Mouse (Mus musculus) intestine, embryonic 15.5 days (tissue): ENCODE measurements around the gene Cela3a. TPM values are rescaled to one million over a fixed set of nuclear protein-coding genes. Genes with fewer than 3 reads are reported as not detected.
A peak's percentile ranks its signal among the peaks of the same experiment; 100 is the strongest.

Source experiments
- ATAC-seq: fragments of 200-750 bp; cut with Nextera tagmentation; 2 replicates; pipeline ENCODE4 v1.8.0; 2017; ENCODE audit warnings: moderate TSS enrichment, moderate library complexity
- H3K27ac ChIP-seq: fragments of 300-500 bp; sonication (generic); 2 replicates; pipeline ENCODE4 v1.5.1; 2015; ENCODE audit warnings: mild to moderate bottlenecking, inconsistent platforms
- H3K27me3 ChIP-seq: fragments of 300-500 bp; sonication (generic); replicated peaks from 2 replicates; pipeline ENCODE4 v1.6.1; 2015; ENCODE audit warnings: inconsistent platforms
- H3K36me3 ChIP-seq: fragments of 300-500 bp; sonication (generic); 2 replicates; pipeline ENCODE4 v1.6.1; 2015; ENCODE audit warnings: inconsistent platforms
- H3K4me1 ChIP-seq: fragments of 300-500 bp; sonication (generic); replicated peaks from 2 replicates; pipeline ENCODE4 v1.6.1; 2015; ENCODE audit warnings: inconsistent platforms
- H3K4me2 ChIP-seq: fragments of 300-500 bp; sonication (generic); replicated peaks from 2 replicates; pipeline ENCODE4 v1.6.1; 2015; ENCODE audit warnings: mild to moderate bottlenecking, inconsistent platforms
- H3K4me3 ChIP-seq: fragments of 300-500 bp; sonication (generic); replicated peaks from 2 replicates; pipeline ENCODE4 v1.5.1; 2015; ENCODE audit warnings: inconsistent platforms
- H3K9ac ChIP-seq: fragments of 300-500 bp; sonication (generic); 2 replicates; pipeline ENCODE4 v1.6.1; 2015; ENCODE audit warnings: inconsistent platforms
- H3K9me3 ChIP-seq: fragments of 300-500 bp; sonication (generic); 2 replicates; pipeline ENCODE4 v1.6.1; 2016; ENCODE audit warnings: inconsistent platforms
- WGBS: fragments of 180-500 bp; shearing (Covaris S2); methylation state at CpG from one replicate; pipeline ENCODE4 v1.1.7; 2015; 5-methylcytosine and 5-hydroxymethylcytosine counted together
- polyA plus RNA-seq: library from polyadenylated mRNA; unstranded; fragments of >200 nt; fragmentation: Nextera tagmentation; extraction: Ambion mirVana; gene quantifications from 2 replicates; pipeline ENCODE4 v1.2.1, GENCODE M21; 2015

Cela3a gene
- polyA plus RNA-seq, 1 experiment from 2014 or later, result not detected

DNA sequence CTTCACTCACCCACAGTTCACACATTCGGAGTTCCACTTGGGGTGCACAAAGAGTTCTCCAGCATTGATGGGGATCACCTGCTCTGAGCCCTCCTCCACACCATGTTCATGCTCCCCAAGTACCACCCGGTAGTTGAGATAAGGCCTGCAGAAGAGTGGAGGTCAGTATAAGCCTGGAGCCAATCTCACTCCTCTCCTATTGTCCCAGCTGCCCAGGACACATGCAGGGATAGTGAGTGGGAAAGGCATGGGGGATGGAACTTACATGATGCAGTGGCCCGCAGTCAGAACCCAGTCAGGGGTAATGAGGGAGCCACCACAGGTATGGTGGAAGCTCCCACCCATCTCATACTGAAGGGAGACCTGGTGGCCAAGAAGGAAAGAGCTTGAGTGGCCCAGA is 4.0 kb downstream of the Cela3a start:
- WGBS, result 82% methylated on average over 3 of the region's 3 CpGs
- Histone ChIP-seq H3K36me3 (no peaks in the 10 kb centered on the region), H3K27me3 (no peaks in the 10 kb centered on the region), H3K27ac (no peak overlapping the region), H3K4me3 (no peak overlapping the region), H3K9me3 (no peaks in the 10 kb centered on the region), H3K9ac (no peak overlapping the region), H3K4me1 (no peaks in the 10 kb centered on the region), H3K4me2 (no peak overlapping the region)
- no peak for ATAC-seq

DNA sequence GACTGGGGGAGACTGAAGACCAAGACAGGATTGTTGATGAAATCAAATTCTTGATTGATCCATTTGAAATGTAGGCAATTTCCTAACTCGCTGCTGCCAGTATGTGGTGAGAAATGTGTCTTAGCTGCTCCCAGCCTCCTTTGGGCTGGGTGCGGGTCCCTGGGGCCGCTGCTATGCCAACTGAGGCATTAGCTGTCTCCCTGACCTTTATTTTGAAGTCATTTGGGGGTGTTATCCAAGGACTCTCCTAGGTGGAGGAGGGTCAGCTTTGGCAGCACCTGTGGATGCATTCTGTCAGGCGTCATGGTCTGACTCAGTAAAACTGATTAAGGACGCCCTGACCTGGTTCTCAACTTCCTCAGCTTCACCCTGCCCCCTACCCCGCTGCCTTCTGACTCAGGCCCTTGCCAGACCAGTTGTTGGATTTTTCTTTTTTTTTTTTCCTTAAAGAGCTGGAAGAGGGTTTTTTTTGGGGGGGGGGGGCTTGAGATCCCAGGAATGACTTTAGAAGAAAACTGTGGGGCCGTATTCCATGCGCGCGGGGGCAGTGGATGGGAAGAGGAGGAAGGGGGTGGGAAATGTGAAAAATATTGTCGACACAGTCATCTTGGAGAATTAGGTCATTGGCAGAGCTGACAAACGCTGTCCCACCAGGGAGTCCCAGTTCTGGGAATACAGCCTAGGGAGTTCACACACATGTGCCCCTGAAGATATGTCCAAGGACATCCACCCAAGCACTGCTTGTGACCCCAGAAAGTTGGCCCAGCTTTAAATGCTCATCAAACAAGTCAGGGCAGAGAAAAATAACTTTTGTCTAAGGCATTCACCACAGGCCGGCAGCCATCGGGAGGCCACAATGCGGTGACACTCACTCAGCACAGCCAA is 12.7 kb downstream of the Cela3a start:
- H3K27ac ChIP-seq, result no peak overlapping the region
- no peak overlapping the region for H3K4me3 ChIP-seq
- no peaks in the 10 kb centered on the region for H3K27me3 ChIP-seq
- WGBS, result 77% methylated on average over 15 of the region's 15 CpGs
- ATAC-seq, result no peak
- H3K36me3 ChIP-seq, result no peaks in the 10 kb centered on the region
- no peaks in the 10 kb centered on the region for H3K4me1 ChIP-seq
- H3K9me3 ChIP-seq, result no peaks in the 10 kb centered on the region
- no peak overlapping the region for H3K4me2 ChIP-seq
- H3K9ac ChIP-seq, result no peak overlapping the region

DNA sequence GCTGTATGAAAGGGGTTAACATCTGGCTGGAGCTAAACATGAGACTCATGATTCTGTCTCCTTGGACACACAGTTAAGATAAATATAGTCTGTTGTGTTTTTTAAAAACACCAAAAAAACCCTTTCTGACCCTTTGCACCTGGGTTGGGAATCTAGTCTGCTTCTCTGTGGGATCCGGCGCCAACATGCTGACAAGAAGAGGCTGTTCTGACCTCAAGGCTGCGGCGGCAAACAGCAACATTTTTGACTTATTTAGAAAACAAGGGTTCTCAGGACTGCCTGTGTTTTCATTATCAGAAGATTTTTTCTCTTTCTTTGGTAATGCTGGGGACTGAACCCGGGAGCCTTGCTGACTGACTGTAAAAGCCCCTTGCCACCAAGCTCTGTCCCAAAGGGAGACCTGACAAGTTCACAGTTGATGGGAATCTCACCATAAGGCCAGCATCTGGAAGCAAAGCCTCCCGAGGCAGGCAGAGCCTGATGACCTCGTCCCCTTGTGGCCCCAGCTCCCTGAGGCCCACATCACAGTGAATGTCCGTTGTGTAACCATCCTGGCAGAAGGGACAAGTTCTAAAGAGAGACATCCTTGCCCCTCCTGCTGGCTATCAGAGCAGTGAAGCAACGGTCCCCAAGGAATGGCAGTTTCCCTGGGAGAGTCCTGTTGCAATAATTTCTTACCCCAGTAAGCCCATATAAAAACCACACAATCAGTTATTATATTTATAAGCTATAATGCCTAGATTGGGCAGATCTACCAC is 16.0 kb downstream of the Cela3a start:
- Histone ChIP-seq H3K4me2 (no peak overlapping the region), H3K36me3 (no peaks in the 10 kb centered on the region), H3K27ac (no peak overlapping the region), H3K4me1 (no peaks in the 10 kb centered on the region; the same call in 1 of the 2 replicates), H3K4me3 (no peak overlapping the region), H3K27me3 (no peaks in the 10 kb centered on the region), H3K9me3 (no peaks in the 10 kb centered on the region), H3K9ac (no peak overlapping the region)
- no peak for ATAC-seq
- WGBS, result 52% methylated on average over 9 of the region's 9 CpGs

DNA sequence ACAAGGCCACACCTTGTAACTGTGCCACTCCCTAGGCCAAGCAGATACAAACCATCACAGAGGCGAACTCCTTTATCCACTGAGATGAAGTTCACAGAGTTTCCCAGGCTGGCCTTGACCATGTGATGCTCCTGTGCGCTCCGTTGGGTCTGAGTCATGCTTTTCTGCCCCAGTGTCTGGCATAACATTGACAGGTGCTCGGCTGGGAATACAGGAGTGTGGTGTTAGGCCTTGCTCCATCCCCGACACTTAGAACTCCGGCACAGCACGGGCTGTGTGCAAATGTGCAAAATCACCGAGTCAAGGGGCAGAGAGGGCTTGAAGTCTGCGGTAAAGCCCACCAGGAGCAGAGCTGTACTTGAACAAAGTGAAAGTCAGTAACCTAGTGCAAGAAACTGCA is 16.7 kb downstream of the Cela3a start:
- Histone ChIP-seq H3K9ac (no peak overlapping the region), H3K9me3 (no peaks in the 10 kb centered on the region), H3K27me3 (no peaks in the 10 kb centered on the region), H3K4me2 (no peak overlapping the region), H3K4me1 (no peaks in the 10 kb centered on the region; the same call in 1 of the 2 replicates), H3K4me3 (no peak overlapping the region), H3K27ac (no peak overlapping the region), H3K36me3 (no peaks in the 10 kb centered on the region)
- 78% methylated on average over 9 of the region's 9 CpGs for WGBS
- ATAC-seq, result no peak

DNA sequence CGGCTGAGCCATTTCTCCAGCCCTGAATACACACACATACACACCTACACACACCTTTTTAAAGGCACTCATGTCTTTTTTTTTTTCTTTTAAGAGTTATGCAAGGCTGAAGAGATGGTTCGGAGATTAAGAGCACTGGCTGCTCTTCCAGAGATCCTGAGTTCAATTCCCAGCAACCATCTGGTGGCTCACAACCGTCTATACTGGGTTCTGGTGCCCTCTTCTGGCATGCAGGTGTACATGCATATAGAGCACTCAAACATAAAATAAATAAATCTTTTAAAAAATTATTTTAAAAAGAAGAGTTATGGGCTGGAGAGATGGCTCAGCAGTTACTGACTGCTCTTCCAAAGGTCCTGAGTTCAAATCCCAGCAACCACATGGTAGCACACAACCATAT is 18.3 kb downstream of the Cela3a start:
- no peak overlapping the region for H3K4me2 ChIP-seq
- H3K36me3 ChIP-seq, result no peaks in the 10 kb centered on the region
- no peaks in the 10 kb centered on the region; the same call in 1 of the 2 replicates for H3K4me1 ChIP-seq
- no peak overlapping the region for H3K9ac ChIP-seq
- 87% methylated on average over 3 of the region's 3 CpGs for WGBS
- no peak for ATAC-seq
- no peak overlapping the region for H3K27ac ChIP-seq
- H3K4me3 ChIP-seq, result no peak overlapping the region
- no peaks in the 10 kb centered on the region for H3K9me3 ChIP-seq
- H3K27me3 ChIP-seq, result no peaks in the 10 kb centered on the region

DNA sequence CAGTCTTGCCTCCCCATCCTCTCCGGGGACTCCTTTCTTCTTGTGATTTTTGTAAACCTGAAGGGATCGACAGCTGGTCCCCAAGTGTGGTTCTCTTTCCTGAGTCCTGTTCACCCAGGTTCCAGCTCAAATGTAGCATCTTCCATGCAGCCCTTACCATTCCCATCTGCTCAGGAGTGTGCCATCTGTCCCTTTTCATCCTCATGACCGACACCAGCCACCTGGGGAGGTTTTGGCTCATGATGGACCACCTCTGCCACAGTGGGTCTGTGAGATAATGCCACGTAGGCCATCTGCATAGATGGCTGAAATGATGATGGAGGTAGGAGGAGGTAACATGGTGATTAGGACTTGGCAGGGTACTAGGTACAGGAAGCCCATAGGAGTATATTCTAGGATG is 19.4 kb downstream of the Cela3a start:
- WGBS, result 95% methylated on average over 4 of the region's 4 CpGs
- no peak for ATAC-seq
- no peak overlapping the region for H3K9ac ChIP-seq
- H3K36me3 ChIP-seq, result no peaks in the 10 kb centered on the region
- H3K9me3 ChIP-seq, result no peaks in the 10 kb centered on the region
- H3K4me3 ChIP-seq, result no peak overlapping the region
- no peaks in the 10 kb centered on the region for H3K27me3 ChIP-seq
- H3K4me1 ChIP-seq, result no peaks in the 10 kb centered on the region; the same call in 1 of the 2 replicates
- no peak overlapping the region for H3K4me2 ChIP-seq
- no peak overlapping the region for H3K27ac ChIP-seq

DNA sequence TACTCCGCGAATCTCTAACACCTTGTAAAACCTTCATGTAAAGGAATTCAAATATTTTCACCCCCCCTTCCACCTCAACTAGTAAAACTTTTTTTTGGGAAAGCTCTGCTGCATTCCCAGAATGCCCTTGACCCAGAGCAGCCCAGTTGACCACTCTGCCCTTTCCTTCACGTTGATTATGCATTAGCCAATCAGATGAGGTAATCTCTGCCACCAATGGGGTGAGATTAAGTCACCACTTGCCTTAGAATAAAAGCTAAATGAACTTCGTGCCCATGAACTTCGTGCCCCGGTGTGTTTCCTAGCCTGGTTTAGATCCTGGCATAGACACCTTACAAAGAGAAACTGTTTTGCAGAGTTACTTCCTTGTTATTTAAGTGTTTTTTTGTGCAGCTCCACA is 20.6 kb downstream of the Cela3a start:
- H3K9ac ChIP-seq, result peak overlapping the region; percentile 68; the same call in 1 of the 2 replicates
- WGBS, result 36% methylated on average over 6 of the region's 6 CpGs
- H3K9me3 ChIP-seq, result no peaks in the 10 kb centered on the region
- peak overlapping the region; percentile 72 for H3K4me2 ChIP-seq
- H3K27me3 ChIP-seq, result no peaks in the 10 kb centered on the region
- ATAC-seq, result peak; percentile 13; the same call in 1 of the 2 replicates
- H3K4me3 ChIP-seq, result peak overlapping the region; percentile 63
- H3K4me1 ChIP-seq, result no peaks in the 10 kb centered on the region; the same call in 1 of the 2 replicates
- H3K27ac ChIP-seq, result peak overlapping the region; percentile 95; the same call in 1 of the 2 replicates
- H3K36me3 ChIP-seq, result no peaks in the 10 kb centered on the region

DNA sequence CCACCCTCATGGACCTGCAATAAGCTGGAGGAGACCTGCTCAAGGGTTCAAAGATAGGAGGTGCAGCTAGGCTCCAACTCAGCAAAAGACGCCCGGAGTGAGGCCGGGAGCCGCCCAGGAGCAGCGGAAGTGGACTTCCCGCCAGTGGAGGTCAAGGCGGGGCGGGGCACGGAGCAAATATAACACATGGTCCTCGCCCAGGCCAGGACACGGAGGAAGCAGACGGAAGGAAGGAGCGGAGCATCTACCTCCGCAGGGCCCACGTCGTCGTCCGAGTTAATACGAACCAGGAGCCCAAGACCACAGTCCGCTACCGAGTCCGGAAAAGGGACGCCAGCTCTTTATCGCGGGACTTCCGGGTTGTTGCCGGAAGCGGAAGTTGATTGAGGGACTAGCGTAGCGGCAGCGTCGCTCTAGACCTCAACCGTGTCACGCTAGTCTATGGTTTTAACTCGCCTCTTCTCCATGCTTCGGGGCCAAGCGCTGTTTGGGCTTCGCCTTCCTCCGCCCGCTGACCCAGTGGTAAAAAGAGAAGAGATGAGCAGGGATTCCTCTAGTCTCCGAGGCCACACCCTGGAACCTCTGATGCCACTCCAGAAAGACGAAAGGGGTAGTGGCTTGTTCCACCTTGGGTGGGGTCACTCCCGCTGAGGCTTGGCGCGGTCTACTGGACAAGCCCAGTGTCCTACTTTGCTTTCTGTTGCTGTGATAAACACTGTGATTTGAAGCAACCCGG is 21.4 kb downstream of the Cela3a start:
- H3K9ac ChIP-seq, result peak overlapping the region; percentile 68
- under 1% methylated on average over 46 of the region's 46 CpGs for WGBS
- H3K4me2 ChIP-seq, result peak overlapping the region; percentile 72
- H3K4me1 ChIP-seq, result no peaks in the 10 kb centered on the region; the same call in 1 of the 2 replicates
- H3K27ac ChIP-seq, result peak overlapping the region; percentile 95
- no peaks in the 10 kb centered on the region for H3K36me3 ChIP-seq
- H3K4me3 ChIP-seq, result peak overlapping the region; percentile 63
- peak; percentile 95 for ATAC-seq
- no peaks in the 10 kb centered on the region for H3K9me3 ChIP-seq
- no peaks in the 10 kb centered on the region for H3K27me3 ChIP-seq

DNA sequence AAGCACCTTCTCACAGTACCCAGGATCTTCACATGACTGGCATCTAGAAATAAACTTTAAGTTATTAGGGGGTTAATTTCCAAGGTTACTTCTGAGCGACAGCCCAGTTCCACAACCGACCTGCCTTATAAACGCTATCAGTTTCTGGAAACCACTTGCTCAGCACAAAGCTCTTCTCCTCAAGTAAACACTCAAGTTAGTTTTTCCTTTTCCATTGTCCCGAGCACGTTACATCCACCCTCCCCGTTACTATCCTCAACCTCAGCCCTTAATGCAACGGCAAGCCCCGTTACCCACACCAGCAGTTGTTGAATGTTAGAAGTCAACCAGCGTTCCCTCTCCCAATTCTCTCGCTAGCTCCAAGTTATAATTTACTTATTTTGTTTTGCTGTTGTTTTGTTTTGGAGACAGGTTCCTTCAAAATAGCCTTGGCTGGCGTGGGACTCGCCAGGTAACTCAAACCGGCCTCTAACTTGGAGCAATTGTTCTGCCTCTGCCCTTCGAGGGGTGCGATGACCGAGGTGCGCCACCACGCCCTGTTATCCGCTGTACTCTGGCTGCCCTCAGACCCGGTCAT is 22.0 kb downstream of the Cela3a start:
- ATAC-seq, result 0 out of 2 replicates have a peak, but pooled peaks have one; percentile 28
- Histone ChIP-seq H3K9me3 (no peaks in the 10 kb centered on the region), H3K27me3 (no peaks in the 10 kb centered on the region), H3K4me2 (peak overlapping the region; percentile 72), H3K4me3 (peak overlapping the region; percentile 63), H3K4me1 (no peaks in the 10 kb centered on the region; the same call in 1 of the 2 replicates), H3K27ac (peak overlapping the region; percentile 95), H3K9ac (peak overlapping the region; percentile 68), H3K36me3 (no peaks in the 10 kb centered on the region)
- WGBS, result under 1% methylated on average over 20 of the region's 20 CpGs

DNA sequence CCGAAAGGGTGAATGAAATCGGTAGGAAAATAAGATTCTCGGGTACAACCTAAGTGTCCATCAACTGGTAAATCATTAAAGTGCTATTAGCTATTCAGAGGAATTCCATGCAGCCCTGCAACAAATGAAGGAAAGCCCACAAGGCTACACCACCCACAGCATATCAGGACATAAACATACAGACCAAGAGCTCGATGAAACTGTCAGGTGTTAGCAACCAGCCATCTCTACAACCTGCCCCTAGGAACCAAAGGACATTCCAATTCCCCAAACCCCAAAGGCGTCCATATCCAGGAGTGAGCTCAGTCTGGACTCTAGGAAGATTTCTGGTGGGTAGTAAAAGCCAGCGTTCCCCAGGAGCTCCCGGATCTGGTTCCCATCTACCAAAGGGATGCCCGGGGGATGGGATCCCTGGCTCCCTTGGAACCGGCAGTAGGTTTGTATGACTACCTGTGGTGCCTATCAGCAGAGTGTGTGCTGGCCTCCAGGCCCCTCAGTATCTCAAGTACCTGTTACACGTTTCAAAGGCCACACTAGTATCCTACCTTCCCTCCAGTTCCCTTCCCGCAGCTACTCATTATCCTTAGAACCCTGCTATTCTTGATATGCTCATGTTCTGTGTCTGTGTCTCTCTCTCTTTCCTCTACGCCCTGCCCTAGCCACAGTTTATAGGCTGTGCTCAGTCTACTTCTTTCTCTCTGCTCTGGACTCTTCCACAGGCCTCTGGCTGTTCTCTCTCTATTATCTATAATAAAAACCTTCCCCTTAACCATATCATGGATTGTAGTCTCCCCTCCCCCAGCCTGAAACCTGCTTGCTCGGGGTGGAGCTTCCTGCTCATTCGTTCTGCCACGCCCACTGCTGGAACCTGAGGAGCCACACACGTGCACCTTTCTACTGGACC is 28.6 kb downstream of the Cela3a start:
- 0 out of 2 replicates have a peak, but pooled peaks cover 6% of the 10 kb centered on the region for H3K4me1 ChIP-seq
- H3K9ac ChIP-seq, result peak overlapping the region; percentile 17; the same call in 1 of the 2 replicates
- no peaks in the 10 kb centered on the region for H3K36me3 ChIP-seq
- peak overlapping the region; percentile 83 for H3K27ac ChIP-seq
- peak overlapping the region; percentile 33 for H3K4me2 ChIP-seq
- 0 out of 2 replicates have a peak overlapping the region, but pooled peaks have one; percentile 3 for H3K4me3 ChIP-seq
- H3K9me3 ChIP-seq, result no peaks in the 10 kb centered on the region
- H3K27me3 ChIP-seq, result no peaks in the 10 kb centered on the region
- ATAC-seq, result peak; percentile 94
- 26% methylated on average over 16 of the region's 16 CpGs for WGBS
